Mouse (Mus musculus) forebrain, embryonic 11.5 days (tissue): ENCODE measurements around the gene Snrnp48. TPM values are rescaled to one million over a fixed set of nuclear protein-coding genes. Genes with fewer than 3 reads are reported as not detected.

Source experiments
- polyA plus RNA-seq: library from polyadenylated mRNA; unstranded; fragments of >200 nt; fragmentation: Nextera tagmentation; extraction: Ambion mirVana; gene quantifications from 2 replicates; pipeline ENCODE4 v1.2.1, GENCODE M21; 2014

Gene Snrnp48
- polyA plus RNA-seq, 1 experiment from 2014 or later = 45.5 TPM

Other genes starting within 250 kb of the Snrnp48 start
- gene Ssr1, start 210.7 kb upstream of the Snrnp48 start, polyA plus RNA-seq = 112 and 118 TPM in 2 replicates
- 49.5 and 53.6 TPM in 2 replicates for gene Riok1, start 167.9 kb upstream of the Snrnp48 start, polyA plus RNA-seq
- 0.87 and 0.99 TPM in 2 replicates for gene Cage1, start 167.9 kb upstream of the Snrnp48 start, polyA plus RNA-seq
- gene Dsp, start 53.6 kb upstream of the Snrnp48 start, polyA plus RNA-seq = 1.1 and 1.3 TPM in 2 replicates
- gene Bmp6, start 140.2 kb downstream of the Snrnp48 start, polyA plus RNA-seq = 2.2 and 3.7 TPM in 2 replicates